Mouse (Mus musculus) megakaryocyte, embryonic 14.5 days (primary cell): ENCODE data around the gene Wdr93.

Experiments used
- FLI1 ChIP-seq: IDR thresholded peaks from 2 replicates; pipeline ENCODE4 v1.6.1; 2012; ENCODE audit warnings: low read length, inconsistent platforms, mixed read lengths
- GATA1 ChIP-seq: IDR thresholded peaks from 3 replicates; pipeline ENCODE4 v1.6.1; 2012; ENCODE audit warnings: mixed read lengths, low read length, inconsistent platforms, borderline replicate concordance

DNA sequence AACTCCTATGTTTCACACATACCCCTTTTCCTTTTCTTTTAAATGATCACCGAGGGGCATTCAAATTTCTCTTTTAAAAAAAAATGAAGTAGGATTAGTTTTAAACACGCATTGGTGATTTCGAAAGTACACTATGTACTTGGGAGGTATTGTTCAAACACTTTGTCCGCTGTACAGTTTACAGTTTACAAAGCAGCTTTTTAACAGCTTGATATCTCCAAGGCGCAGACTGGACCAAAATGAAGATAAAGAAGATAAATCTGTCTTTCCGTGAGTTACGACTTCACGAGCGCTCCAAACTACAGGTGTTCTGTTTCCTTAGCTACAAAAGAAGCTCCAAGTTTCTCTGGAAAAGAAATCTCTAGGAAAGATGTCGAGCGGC, 695 bp upstream of the Wdr93 start:
- TF ChIP-seq GATA1 (no peak), FLI1 (no peak)
